Mouse (Mus musculus) spleen, postnatal 4 days (tissue): ENCODE measurements around the gene Zcchc17.
A peak's percentile ranks its signal among the peaks of the same experiment; 100 is the strongest.

Source experiments
- DNase-seq, 2 experiments: peaks; one replicate each; pipeline ENCODE4 v3.0.0; 2022; ENCODE audit warnings: low spot score in 2 of 2

The Zcchc17 gene

DNA sequence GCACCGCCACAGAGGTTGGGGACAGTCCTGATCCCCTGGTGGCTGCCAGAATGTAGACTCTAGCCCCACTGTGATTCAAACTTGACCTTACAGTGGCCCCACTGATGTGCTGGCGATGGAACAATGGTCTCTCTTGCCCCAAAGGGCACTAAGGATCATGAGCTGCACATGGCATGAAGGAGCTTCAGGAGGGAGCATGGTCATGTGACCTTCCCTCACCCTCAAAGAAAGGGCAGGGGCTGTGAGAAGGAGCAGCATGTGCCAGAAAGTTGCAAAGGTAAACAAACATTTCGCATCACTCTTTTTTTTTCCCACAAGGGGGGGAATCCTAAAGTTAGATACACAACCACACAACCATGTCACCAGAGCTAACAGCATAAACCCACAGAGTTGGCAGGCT, 41.6 kb downstream of the Zcchc17 start:
- no peak for DNase-seq

DNA sequence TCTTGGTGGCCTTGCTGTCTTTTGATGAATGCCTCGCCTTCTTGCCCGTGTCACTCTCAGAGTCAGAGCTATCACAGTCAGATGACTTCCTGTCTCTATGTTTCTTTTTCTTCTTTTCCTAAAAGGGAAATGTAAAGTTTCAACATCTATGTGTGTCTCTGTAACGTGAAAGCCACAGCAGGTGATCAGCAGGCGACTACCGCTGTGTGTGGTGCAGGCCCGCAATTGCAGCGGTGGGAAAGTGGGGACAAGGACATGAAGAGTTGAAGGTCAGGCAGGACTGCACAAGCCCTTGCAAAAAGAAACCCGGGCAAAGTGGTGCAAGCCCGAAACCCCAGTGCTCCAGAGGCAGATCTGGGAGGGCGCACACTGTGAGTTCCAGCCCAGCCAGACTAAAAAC, 43.1 kb downstream of the Zcchc17 start:
- no peak for DNase-seq

- DNase-seq: peak in 1 of 2 experiments; percentile 48
Measured at GRCm38 (mm10) chr4:130315771-130316527, 43.8 kb downstream of the Zcchc17 start.

DNA sequence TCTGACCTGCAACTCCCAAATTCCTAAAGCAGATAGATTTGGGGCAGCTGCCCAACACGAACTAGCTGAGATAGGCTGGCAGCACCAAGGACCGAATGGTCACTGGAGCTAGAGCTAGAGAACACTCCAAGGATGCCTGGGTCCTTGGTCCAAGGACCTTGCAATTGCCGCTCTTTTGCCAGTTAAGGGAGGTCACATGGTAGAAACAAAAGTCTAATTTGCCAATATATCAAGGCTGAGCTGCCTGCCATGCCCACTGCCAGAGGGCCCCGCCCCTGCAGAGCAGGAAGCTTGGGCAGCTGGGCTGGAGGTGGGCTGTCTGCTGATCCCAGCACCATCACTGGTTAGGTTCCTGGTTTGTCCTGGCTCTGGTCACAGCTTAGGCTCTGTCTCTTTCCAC, 46.2 kb downstream of the Zcchc17 start:
- DNase-seq: no peak

GRCm38 (mm10) chr4:130312526-130312925, 47.2 kb downstream of the Zcchc17 start:
- DNase-seq: no peak

GRCm38 (mm10) chr4:130309254-130309653, 50.5 kb downstream of the Zcchc17 start:
- peak in 1 of 2 experiments; percentile 61 for DNase-seq

- peak in 1 of 2 experiments; percentile 67 for DNase-seq
Measured at GRCm38 (mm10) chr4:130308231-130309081, 51.3 kb downstream of the Zcchc17 start, which contains the start of the genes Fabp3 and Gm10570. Gene Fabp3, plus strand, starts transcription at chr4:130308595. Gene Gm10570, minus strand, starts transcription at chr4:130308674.

GRCm38 (mm10) chr4:130307851-130308230, 51.9 kb downstream of the Zcchc17 start:
- peak; percentile 40 to 74 for DNase-seq

DNA sequence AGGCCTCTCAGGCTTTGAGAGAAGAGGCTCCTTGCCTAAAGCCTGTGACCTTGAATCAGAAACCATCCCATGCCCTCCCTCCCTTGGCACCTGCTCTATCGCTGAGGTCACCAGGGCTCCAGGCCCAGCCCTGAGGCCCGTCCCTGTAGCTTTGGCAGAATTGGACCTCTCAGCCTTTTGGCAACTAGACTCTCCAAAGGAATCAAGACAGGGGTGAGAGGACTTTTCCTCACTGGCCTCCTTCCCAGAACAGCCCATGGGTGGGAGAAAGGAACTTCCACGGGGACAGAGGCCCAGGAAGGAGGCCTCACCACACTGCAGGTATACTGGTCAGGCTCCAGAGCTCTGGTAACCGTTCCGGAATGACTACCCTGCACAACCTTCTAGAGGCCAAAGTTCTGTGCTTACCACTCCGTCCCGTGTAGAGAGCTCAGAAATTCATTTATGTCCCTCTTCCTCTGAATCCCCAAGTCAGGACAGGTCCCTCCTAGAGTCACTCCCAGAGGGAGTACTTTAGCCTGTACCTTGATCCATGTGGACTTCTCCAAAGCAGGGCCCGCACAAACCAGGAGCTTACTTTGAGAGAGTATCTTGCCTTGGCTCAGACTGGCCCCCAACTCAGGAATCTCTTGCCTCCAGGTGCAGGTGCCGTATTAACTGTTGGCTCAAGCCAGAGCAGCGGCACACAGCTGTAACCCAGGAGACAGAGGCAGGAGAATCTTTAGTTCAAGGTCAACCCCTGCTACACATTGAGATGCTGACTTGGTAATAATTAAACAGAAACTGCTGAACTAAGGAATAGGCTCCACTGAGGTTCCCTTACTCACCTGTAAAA, 52.7 kb downstream of the Zcchc17 start:
- no peak for DNase-seq

GRCm38 (mm10) chr4:130304746-130305145, 55.0 kb downstream of the Zcchc17 start:
- DNase-seq: no peak

DNA sequence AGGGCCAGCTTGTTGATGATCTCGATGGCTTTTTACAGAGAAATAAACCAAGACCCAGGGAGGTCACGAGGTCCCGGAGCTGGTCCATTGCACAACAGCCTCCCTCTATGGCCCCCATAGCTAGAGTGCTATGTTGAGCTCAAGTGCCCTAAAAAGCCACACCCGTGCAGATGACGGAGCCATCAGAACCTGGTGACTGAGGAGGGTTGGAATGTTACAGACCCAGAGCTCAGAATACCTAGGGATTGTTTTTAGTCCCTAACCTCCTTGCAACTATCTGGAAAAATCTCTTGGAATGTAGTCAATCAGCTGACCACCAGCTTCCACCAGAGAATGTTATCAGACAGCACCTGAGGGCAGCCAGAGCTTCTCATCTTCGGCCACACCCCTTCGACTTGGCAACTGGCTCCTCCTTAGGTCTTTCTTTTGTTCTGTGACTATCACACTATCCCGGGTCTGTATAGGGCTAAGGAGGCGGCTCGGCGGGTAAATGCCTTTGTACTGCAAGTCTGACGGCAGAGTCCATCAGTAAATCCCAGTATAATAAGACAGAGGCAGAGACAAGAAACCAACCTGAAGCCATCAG, 57.4 kb downstream of the Zcchc17 start:
- DNase-seq: no peak

- no peak for DNase-seq
Measured at GRCm38 (mm10) chr4:130299629-130300018, 60.1 kb downstream of the Zcchc17 start.

GRCm38 (mm10) chr4:130298877-130299628, 60.7 kb downstream of the Zcchc17 start:
- DNase-seq: no peak

GRCm38 (mm10) chr4:130297123-130297529, 62.6 kb downstream of the Zcchc17 start:
- DNase-seq: peak; percentile 69 to 77

DNA sequence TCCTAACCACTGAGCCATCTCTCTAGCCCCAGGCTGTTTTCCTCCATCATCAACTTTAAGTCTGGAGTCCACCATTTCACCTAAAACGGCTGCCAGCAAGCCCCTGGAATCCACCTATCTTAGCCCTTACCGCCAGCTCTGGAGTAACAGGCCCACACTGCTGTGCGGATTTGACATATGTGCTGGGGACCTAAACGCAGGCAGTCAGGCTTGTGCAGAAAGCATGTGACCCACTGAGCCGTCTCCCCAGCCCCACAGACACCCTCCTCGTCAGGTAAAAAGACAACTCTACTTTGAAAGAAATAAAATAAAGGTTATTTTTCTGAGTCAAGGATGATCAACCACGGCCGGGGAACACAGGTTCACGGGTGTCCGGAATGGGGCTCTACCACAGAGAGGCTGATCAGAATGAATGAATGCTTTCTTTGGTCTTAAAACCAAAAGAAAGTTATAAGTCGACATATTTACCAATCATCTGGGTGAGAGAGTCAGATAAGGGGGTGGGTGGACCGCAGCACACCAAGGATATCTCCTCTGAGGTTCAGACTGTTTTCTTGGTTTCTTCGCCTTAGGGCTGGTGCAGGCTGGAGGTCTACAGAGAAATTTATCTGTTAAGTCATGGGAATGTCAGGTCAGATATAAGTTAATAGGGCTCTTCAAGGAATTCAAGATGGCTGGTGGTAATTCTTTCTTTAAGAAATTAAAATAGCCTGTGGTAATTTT, 63.3 kb downstream of the Zcchc17 start:
- DNase-seq: peak; percentile 57 to 69

GRCm38 (mm10) chr4:130295047-130295745, 64.5 kb downstream of the Zcchc17 start:
- peak; percentile 85 to 87 for DNase-seq

- peak in 1 of 2 experiments; percentile 63 for DNase-seq
Measured at GRCm38 (mm10) chr4:130294513-130294912, 65.2 kb downstream of the Zcchc17 start.

- peak; percentile 85 to 95 for DNase-seq
Measured at GRCm38 (mm10) chr4:130292271-130292670, 67.5 kb downstream of the Zcchc17 start.

DNA sequence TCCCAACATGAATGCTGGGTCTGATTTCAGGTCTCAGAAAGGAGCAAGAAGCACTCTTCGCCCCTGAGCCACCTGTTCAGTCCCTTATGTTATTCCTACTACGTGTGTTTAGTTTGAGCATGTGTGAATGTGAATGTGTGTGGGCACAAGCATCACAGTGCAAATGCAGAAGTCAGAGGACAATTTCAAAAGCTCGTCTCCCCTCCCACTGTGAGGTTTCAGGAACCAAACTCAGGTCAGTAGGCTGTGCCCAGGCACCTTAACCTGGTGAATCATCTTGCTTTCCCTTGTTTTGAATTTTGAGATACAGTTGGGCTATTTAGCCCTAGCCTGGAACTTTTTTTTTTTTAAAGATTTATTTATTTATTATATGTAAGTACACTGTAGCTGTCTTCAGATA, 69.9 kb downstream of the Zcchc17 start:
- no peak for DNase-seq
